Mouse (Mus musculus): Measurements from ENCODE around the gene Tab1. TPM values are rescaled to one million over a fixed set of nuclear protein-coding genes. Genes with fewer than 3 reads are reported as not detected.

The Tab1 gene
- polyA plus RNA-seq, 1 experiment from 2014 or later, result 12.6 TPM

DNA sequence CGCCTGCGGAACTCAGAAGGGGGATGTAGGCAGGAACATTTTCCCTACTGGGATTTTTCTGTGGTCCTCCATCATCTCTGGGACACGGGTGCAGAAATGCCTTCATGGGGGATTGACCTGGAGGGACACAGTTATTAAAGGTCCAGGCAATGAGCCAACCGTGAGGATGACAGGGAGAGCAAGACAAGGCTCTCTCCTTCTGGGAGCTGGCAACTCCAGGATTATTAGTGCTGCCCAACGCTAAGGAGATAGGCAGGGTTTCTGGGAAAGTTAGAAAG lies 41.6 kb downstream of the Tab1 start:
- H3K27ac ChIP-seq (ENCODE audit: low read depth, low read length), result no peak overlapping the region
- no peak for ATAC-seq
- no peaks in the 10 kb centered on the region for H3K9me3 ChIP-seq (ENCODE audit: control insufficient read depth)
- H3K4me3 ChIP-seq (ENCODE audit: low read depth, low read length), result peak overlapping the region; percentile 72
- H3K4me1 ChIP-seq (replicated peaks; ENCODE audit: control insufficient read depth, insufficient read depth, low read length), result no peaks in the 10 kb centered on the region; the same call in 1 of the 2 replicates
- peak overlapping the region; percentile 74; the same call in 1 of the 2 replicates for H3K9ac ChIP-seq (ENCODE audit: low read depth, low read length)
- H3K27me3 ChIP-seq (replicated peaks; ENCODE audit: control insufficient read depth, insufficient read depth, low read length), result no peaks in the 10 kb centered on the region
- no peak for TF ChIP-seq CTCF (IDR thresholded peaks at IDR 0.05; ENCODE audit: low read depth)
- peak overlapping the region; percentile 93 for H3K4me2 ChIP-seq (replicated peaks; ENCODE audit: low read depth)
- WGBS, result 40% methylated on average over 5 of the region's 5 CpGs
- H3K36me3 ChIP-seq (ENCODE audit: control insufficient read depth, insufficient read depth), result no peaks in the 10 kb centered on the region

DNA sequence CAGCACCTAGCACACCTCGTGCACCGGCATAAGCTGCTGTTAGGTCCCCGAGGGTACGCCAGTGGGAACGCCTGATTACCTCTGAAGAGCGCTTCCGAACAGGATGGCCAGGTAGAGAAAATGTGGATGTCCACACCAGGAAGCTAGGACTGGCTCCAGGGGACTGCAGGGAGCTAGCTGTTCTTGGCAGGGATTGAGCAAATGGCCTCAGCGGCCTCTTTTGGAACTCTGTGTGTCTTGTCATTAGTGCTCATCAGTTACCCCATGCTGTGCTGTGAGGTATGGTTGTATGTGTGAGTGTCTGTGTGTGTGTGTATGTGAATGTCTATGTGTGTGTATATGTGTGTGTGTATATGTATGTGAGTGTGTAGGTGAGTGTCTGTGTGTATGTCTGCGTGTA lies 42.4 kb downstream of the Tab1 start:
- H3K9me3 ChIP-seq (ENCODE audit: control insufficient read depth), result no peaks in the 10 kb centered on the region
- 0 out of 2 replicates have a peak overlapping the region, but pooled peaks have one; percentile 93 for H3K4me2 ChIP-seq (replicated peaks; ENCODE audit: low read depth)
- no peak for ATAC-seq
- 81% methylated on average over 9 of the region's 9 CpGs for WGBS
- no peak for TF ChIP-seq CTCF (IDR thresholded peaks at IDR 0.05; ENCODE audit: low read depth)
- no peaks in the 10 kb centered on the region; the same call in 1 of the 2 replicates for H3K4me1 ChIP-seq (replicated peaks; ENCODE audit: control insufficient read depth, insufficient read depth, low read length)
- H3K4me3 ChIP-seq (ENCODE audit: low read depth, low read length), result no peak overlapping the region
- no peak overlapping the region for H3K9ac ChIP-seq (ENCODE audit: low read depth, low read length)
- H3K36me3 ChIP-seq (ENCODE audit: control insufficient read depth, insufficient read depth), result no peaks in the 10 kb centered on the region
- H3K27ac ChIP-seq (ENCODE audit: low read depth, low read length), result no peak overlapping the region
- H3K27me3 ChIP-seq (replicated peaks; ENCODE audit: control insufficient read depth, insufficient read depth, low read length), result no peaks in the 10 kb centered on the region

DNA sequence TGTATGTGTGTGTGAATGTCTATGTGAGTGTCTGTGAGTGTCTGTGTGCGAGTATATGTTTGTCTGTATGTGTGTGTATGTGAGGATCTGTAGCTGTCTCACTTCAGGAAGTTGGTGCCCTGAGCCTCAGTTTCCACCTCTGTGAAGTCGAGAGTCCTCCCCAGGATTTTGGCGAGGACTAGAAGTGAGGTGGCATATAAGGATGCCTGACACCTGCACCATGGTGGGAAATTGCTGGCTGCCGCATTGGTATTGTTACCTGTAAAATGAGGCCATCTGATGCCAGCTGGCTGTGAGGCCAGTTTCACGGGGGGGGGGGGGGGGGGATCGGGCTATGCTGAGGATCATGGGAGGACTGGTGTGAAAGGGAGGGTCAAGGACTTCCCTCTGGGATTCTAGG lies 42.8 kb downstream of the Tab1 start:
- H3K4me3 ChIP-seq (ENCODE audit: low read depth, low read length), result no peak overlapping the region
- no peak for TF ChIP-seq CTCF (IDR thresholded peaks at IDR 0.05; ENCODE audit: low read depth)
- ATAC-seq, result no peak
- H3K9ac ChIP-seq (ENCODE audit: low read depth, low read length), result no peak overlapping the region
- 76% methylated on average over 5 of the region's 6 CpGs for WGBS
- no peaks in the 10 kb centered on the region for H3K9me3 ChIP-seq (ENCODE audit: control insufficient read depth)
- H3K27me3 ChIP-seq (replicated peaks; ENCODE audit: control insufficient read depth, insufficient read depth, low read length), result no peaks in the 10 kb centered on the region
- H3K36me3 ChIP-seq (ENCODE audit: control insufficient read depth, insufficient read depth), result no peaks in the 10 kb centered on the region
- H3K27ac ChIP-seq (ENCODE audit: low read depth, low read length), result no peak overlapping the region
- no peaks in the 10 kb centered on the region; the same call in 1 of the 2 replicates for H3K4me1 ChIP-seq (replicated peaks; ENCODE audit: control insufficient read depth, insufficient read depth, low read length)
- H3K4me2 ChIP-seq (replicated peaks; ENCODE audit: low read depth), result no peak overlapping the region

- H3K9ac ChIP-seq (ENCODE audit: low read depth, low read length), result no peak overlapping the region
- H3K4me2 ChIP-seq (replicated peaks; ENCODE audit: low read depth), result no peak overlapping the region
- H3K4me3 ChIP-seq (ENCODE audit: low read depth, low read length), result no peak overlapping the region
- no peaks in the 10 kb centered on the region for H3K36me3 ChIP-seq (ENCODE audit: control insufficient read depth, insufficient read depth)
- 95% methylated on average over 7 of the region's 7 CpGs for WGBS
- no peak overlapping the region for H3K27ac ChIP-seq (ENCODE audit: low read depth, low read length)
- peaks cover 5% of the 10 kb centered on the region; the same call in 1 of the 2 replicates for H3K4me1 ChIP-seq (replicated peaks; ENCODE audit: control insufficient read depth, insufficient read depth, low read length)
- no peaks in the 10 kb centered on the region for H3K27me3 ChIP-seq (replicated peaks; ENCODE audit: control insufficient read depth, insufficient read depth, low read length)
- no peak for TF ChIP-seq CTCF (IDR thresholded peaks at IDR 0.05; ENCODE audit: low read depth)
- no peak for ATAC-seq
- H3K9me3 ChIP-seq (ENCODE audit: control insufficient read depth), result no peaks in the 10 kb centered on the region
These were observed 48.6 kb downstream of the Tab1 start for GRCm38 (mm10) chr15:80181561-80181960.

DNA sequence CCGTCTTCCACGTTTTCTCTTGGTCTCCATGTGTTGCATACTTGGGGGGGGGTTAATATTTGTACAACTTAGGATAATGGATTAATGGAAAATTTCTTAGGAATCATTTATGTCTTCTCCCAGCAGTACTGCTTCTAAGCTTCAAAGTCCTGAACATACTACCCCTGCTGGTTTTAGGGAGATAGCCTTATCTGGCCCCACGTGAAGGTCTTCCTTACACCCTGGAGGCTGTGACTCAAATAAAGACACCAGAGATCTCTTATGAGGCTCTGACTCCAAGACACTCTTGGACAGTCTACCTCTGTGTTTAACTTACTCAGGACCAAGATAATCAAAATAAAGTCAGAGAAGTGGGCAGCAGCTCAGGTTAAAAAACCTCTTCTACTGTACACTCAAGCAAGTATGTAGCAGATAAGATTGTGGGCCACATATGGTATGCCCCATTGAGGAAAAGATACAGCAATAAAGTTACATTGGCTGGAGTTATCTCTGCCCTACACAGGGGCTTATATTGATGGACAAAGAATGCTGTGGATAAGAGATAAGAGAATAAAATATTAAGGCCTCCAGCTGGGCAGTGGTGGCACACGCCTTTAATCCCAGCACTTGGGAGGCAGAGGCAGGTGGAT lies 49.3 kb downstream of the Tab1 start:
- Histone ChIP-seq H3K27ac (ENCODE audit: low read depth, low read length) (no peak overlapping the region), H3K4me3 (ENCODE audit: low read depth, low read length) (no peak overlapping the region), H3K4me2 (replicated peaks; ENCODE audit: low read depth) (no peak overlapping the region), H3K9me3 (ENCODE audit: control insufficient read depth) (no peaks in the 10 kb centered on the region), H3K36me3 (ENCODE audit: control insufficient read depth, insufficient read depth) (no peaks in the 10 kb centered on the region), H3K27me3 (replicated peaks; ENCODE audit: control insufficient read depth, insufficient read depth, low read length) (no peaks in the 10 kb centered on the region), H3K9ac (ENCODE audit: low read depth, low read length) (no peak overlapping the region), H3K4me1 (replicated peaks; ENCODE audit: control insufficient read depth, insufficient read depth, low read length) (peaks cover 8% of the 10 kb centered on the region; the same call in 1 of the 2 replicates)
- 72% methylated on average over 4 of the region's 4 CpGs for WGBS
- TF ChIP-seq CTCF (IDR thresholded peaks at IDR 0.05; ENCODE audit: low read depth), result no peak
- ATAC-seq, result no peak

- Histone ChIP-seq H3K4me2 (replicated peaks; ENCODE audit: low read depth) (peak overlapping the region; percentile 69), H3K27ac (ENCODE audit: low read depth, low read length) (peak overlapping the region; percentile 87), H3K4me1 (replicated peaks; ENCODE audit: control insufficient read depth, insufficient read depth, low read length) (peaks cover 18% of the 10 kb centered on the region), H3K4me3 (ENCODE audit: low read depth, low read length) (no peak overlapping the region), H3K9ac (ENCODE audit: low read depth, low read length) (no peak overlapping the region), H3K27me3 (replicated peaks; ENCODE audit: control insufficient read depth, insufficient read depth, low read length) (no peaks in the 10 kb centered on the region), H3K36me3 (ENCODE audit: control insufficient read depth, insufficient read depth) (no peaks in the 10 kb centered on the region), H3K9me3 (ENCODE audit: control insufficient read depth) (no peaks in the 10 kb centered on the region)
- TF ChIP-seq CTCF (IDR thresholded peaks at IDR 0.05; ENCODE audit: low read depth), result peak; percentile 33
- WGBS, result 42% methylated on average over 5 of the region's 5 CpGs
- ATAC-seq, result peak; percentile 29
These were observed 56.0 kb downstream of the Tab1 start for GRCm38 (mm10) chr15:80188927-80189326.
